Mouse (Mus musculus) testis, adult 2 months (tissue): ENCODE measurements around the gene Tmem119.

ENCODE experiments used
- CTCF ChIP-seq: fragments of 200-500 bp; IDR thresholded peaks from 2 replicates; pipeline ENCODE4 v1.5.1; 2012; ENCODE audit warnings: low read depth, mild to moderate bottlenecking, inconsistent platforms, low read length, moderate library complexity; ENCODE audit not compliant: control insufficient read depth, insufficient read depth, insufficient replicate concordance
- POLR2A ChIP-seq: fragments of 200-500 bp; IDR thresholded peaks from 2 replicates; pipeline ENCODE4 v1.6.1; 2012; ENCODE audit warnings: low read depth, mild to moderate bottlenecking, inconsistent platforms, low read length, moderate library complexity; ENCODE audit not compliant: control insufficient read depth

DNA sequence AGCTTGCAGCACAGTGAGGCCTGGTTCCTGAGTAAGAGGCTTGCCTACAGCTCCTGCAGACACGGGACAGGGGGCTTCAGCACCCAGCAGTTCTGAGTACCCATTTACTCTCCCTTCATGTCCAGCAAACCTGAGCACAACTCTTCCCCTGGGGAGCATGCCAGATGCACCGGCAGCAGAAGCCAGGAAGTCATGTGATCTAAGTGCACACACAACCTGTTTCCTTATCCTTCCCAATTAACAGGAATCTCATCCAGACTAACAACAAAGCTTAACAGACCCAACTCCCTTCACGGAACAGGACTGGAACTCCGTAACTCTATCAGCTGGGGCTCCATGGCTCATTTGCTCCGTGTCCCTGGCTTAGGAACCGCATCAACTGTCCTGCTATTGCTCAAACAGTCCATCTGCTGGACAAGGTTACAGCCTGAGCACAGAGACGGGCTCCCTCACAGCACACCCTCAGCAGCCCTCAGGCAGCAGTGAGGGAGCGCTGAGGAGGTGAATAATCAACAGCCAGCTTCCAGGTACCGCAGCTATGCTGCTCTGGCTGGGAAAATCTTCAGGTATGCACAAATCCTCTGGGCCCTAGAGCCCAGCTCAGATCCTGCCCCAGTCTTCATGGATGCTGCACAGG is 48.7 kb downstream of the Tmem119 start:
- no peak for TF ChIP-seq CTCF
- no peak for TF ChIP-seq POLR2A
